Mouse (Mus musculus) gastrocnemius, adult 18-20 months (tissue): Measurements from ENCODE around the gene Aldh1l1. TPM values are rescaled to one million over a fixed set of nuclear protein-coding genes. Genes with fewer than 3 reads are reported as not detected.

Experiments used
- DNase-seq: peaks from one replicate; pipeline ENCODE4 v3.0.0; 2021; ENCODE audit warnings: low spot score
- total RNA-seq, 2 experiments: library from RNA; stranded (reverse); gene quantifications; 2 replicates each; pipeline ENCODE4 v1.2.3; 2021

The Aldh1l1 gene
- total RNA-seq, 2 experiments from 2014 or later = 3.5 to 4.2 TPM

- peak; percentile 28 for DNase-seq
Observed at GRCm38 (mm10) chr6:90582331-90582730, 96.1 kb downstream of the Aldh1l1 start.

DNA sequence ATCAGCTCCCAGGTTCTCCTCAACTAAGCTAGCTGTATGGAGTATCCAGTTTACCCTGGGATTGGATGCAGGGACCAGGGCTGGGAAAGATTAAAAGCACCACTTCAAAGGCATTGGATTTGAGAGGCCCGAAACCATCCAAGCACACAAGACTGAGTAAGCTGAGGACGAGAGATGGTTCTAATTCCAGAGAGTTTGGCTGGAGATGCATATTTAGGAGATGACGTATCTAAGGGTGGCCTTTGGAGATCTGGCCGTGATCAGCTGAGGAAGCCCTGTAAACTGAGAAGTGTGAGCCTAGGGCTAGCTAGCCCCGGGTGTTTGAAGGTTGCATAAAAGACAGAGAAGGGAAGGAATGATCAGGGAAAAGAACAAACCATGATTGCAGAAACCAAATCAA is 101.9 kb downstream of the Aldh1l1 start:
- DNase-seq = peak; percentile 78

DNA sequence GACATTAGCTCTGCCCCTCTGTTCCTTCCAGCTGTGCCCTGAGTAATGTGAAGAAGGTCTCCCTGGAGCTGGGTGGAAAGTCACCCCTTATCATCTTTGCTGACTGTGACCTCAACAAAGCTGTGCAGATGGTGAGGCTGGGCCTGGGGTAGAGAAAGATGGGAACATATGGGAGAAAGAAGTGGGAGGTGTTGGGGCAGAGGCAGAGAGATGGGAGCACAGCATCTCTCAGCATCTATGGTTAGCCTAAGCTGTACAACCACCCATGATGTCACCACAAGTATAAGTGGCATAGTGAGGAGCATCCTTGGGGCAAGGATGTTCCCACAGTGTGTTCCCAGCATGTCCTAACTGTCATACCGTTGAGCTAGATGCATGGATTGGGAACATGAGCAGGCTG is 104.5 kb downstream of the Aldh1l1 start:
- no peak for DNase-seq

DNA sequence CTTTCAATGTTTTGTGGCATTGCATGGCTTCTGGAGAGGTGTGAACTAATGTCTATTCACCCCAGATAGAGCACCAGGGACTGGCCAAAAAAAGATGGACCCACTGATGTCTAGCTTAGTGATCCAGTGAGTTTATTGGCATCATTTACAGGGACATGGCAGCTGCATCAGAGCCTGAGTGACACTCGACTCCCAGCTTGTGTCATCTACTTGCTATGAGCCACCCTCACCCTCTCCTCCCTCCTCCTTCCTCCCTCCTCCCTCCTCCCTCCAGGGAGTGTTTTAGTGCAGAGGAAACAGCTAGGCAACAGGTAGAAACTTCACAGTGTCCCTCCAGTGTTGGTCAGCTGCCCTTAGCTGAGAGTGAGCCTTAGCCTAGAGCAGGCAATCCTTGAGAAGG is 108.7 kb downstream of the Aldh1l1 start:
- DNase-seq = peak; percentile 42

DNA sequence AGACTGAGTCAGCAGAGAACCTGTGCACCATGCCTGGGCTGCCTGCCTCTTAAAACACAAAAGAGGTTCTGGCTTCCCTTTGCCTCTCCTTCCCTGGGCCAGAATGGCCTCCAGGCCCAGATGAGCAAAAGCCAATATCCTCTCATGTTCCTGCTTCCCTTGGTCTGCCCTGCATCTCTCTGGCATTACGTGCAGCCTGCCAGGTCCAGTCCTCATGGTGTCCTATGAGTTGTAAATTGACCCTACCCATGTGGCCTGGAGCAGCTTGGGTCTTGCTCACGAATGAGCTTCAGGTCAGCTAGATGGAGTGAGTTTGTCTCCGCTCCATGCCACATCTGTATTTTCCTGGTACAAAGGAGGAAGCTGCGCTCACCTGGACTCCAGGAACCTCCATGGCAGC is 110.8 kb downstream of the Aldh1l1 start:
- no peak for DNase-seq

DNA sequence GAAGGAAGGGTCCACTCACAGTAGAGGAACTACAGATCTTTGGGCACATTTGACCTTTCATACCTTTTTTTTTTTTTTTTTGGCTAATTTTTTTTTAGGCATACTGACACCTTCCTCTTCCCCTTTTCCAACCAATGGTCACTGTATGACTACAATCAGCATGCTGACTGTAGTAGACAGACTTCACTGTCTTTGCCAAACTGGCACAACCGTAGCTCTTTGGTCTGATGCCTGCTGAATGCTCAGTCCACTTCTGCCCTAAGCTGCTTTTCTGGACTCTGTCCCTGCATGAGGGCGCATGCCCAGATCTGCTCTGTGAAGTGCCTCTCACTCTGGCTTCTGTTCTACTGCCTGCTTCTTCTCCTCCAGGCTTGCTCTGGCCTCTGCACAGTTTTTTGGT is 111.4 kb downstream of the Aldh1l1 start:
- peak; percentile 65 for DNase-seq

DNA sequence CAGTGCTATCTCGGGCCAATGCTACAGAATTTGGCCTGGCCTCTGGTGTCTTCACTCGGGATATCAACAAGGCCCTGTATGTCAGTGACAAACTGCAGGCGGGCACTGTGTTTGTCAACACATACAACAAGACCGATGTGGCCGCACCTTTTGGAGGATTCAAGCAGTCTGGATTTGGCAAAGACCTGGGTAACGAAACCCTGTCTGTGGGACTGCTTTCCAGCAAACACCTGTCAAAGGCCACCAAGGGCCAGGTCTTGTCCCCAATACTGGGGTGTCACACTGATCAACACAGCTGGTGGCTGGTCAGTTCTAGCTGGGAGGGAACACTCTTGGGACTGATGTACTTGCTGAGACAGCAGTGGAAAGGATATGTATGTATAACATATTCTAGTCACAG is 112.0 kb downstream of the Aldh1l1 start:
- DNase-seq = no peak

- no peak for DNase-seq
Observed at GRCm38 (mm10) chr6:90600351-90600750, 114.1 kb downstream of the Aldh1l1 start.

- DNase-seq = peak; percentile 68
Observed at GRCm38 (mm10) chr6:90601736-90602135, 115.5 kb downstream of the Aldh1l1 start.

GRCm38 (mm10) chr6:90602304-90602703 is 116.1 kb downstream of the Aldh1l1 start:
- DNase-seq = no peak

DNA sequence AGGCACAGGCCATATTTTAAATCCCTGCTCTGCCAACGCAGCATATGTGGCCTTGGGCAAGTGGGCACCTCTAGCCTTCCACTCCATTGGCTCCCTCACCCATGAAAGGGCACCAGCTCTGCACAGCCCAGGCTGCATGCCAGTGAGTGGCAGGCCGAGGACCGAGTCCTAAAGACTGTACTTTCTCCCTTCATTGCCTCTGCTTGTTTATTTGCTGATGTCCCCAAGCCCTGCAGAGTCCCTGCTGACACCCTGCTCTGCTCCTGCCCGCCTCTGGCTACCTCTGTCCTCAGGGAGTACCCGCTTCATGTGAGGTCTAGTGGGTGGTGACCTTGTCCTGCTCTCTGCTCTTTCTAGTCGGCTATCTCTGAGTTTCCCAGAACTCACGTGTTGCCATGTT is 116.9 kb downstream of the Aldh1l1 start:
- peak; percentile 37 for DNase-seq

DNA sequence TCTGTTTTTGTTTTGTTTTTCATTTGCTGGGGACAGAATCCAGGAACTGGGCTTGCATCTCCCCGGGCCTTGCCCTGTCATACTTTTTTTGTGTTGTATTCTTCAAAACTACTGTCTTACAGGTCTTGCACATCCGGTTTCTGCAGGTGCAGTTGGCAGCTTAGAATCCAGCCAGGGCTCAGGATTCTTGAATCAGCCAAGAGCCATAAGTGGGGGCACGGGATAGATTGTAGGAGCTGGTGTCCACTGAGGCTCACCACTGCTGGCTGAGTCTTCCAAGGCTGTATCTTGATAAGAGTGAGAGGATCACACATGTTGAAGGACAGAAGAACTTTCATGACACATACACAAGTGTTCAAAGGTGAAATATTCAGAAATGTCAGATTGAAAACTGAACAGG is 117.9 kb downstream of the Aldh1l1 start:
- no peak for DNase-seq

- DNase-seq = peak; percentile 95
Observed at GRCm38 (mm10) chr6:90604533-90605297, 118.5 kb downstream of the Aldh1l1 start, which contains the start of gene Slc41a3. Gene Slc41a3, plus strand, starts transcription at chr6:90604725.

DNA sequence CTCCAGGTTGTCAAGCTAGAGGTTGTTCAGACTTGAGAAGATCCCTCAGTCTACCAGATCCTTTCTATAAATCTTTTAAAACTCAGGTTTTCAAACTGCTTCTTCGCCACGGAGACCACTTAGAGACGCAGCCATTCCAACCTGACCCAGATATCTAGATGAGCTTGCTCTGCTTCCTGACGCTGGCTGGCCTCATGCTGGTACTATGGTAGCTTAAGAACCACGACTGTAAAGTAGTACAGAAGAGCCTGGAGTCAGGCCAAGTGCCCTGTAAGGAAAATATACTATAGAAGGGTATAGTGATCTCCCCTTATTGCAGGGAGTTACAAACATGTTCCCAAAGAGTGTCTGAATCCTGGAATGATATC is 119.1 kb downstream of the Aldh1l1 start:
- no peak for DNase-seq

GRCm38 (mm10) chr6:90606538-90606937 is 120.3 kb downstream of the Aldh1l1 start:
- peak; percentile 73 for DNase-seq

DNA sequence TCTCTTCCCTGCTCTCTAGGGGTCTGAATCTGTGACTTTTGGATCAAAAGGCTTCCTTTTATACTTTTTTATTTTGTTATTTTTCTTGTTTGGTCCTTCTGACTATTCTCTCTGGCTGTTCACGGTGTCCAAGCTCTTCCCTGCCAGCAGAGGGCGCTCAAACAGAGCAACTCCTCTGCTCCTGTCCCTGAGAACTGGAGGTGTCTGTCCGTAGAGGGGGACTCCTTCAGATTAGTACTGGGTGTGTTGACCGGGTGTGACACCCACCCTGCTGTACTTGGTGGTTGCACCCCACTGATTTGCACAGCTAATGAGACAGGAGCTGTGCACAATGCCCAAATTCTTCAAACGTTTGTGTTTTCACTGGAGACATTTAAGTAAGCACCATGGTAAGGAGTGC is 121.0 kb downstream of the Aldh1l1 start:
- DNase-seq = peak; percentile 68

GRCm38 (mm10) chr6:90608186-90608585 is 122.0 kb downstream of the Aldh1l1 start:
- DNase-seq = no peak

- DNase-seq = no peak
Observed at GRCm38 (mm10) chr6:90610248-90610647, 124.0 kb downstream of the Aldh1l1 start.

- DNase-seq = no peak
Observed at GRCm38 (mm10) chr6:90613277-90613676, 127.0 kb downstream of the Aldh1l1 start.

- DNase-seq = no peak
Observed at GRCm38 (mm10) chr6:90615362-90615761, 129.1 kb downstream of the Aldh1l1 start.

- peak; percentile 75 for DNase-seq
Observed at GRCm38 (mm10) chr6:90615991-90616390, 129.8 kb downstream of the Aldh1l1 start.

GRCm38 (mm10) chr6:90616481-90616880 is 130.3 kb downstream of the Aldh1l1 start:
- DNase-seq = no peak

DNA sequence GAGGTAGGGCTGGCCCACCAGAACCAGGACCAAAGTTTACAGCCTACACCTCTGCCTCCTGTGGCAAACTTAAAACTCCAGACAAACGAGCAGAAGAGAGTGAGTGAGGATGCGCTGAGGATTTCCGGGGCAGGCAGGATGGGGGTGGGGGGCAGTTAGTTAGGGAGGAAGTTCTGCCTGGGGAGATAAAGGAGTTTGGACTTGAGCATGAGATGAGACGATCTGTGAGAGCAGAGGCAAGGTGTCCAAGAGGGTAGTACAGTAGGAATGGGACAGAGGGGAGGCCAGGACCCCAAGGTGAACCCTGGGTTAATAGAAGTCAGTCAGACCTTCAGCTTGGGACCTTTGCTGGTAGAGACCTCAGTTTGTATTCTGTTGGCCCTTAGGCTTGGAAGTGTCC is 132.0 kb downstream of the Aldh1l1 start:
- DNase-seq = no peak
